In the genomic region with DNA sequence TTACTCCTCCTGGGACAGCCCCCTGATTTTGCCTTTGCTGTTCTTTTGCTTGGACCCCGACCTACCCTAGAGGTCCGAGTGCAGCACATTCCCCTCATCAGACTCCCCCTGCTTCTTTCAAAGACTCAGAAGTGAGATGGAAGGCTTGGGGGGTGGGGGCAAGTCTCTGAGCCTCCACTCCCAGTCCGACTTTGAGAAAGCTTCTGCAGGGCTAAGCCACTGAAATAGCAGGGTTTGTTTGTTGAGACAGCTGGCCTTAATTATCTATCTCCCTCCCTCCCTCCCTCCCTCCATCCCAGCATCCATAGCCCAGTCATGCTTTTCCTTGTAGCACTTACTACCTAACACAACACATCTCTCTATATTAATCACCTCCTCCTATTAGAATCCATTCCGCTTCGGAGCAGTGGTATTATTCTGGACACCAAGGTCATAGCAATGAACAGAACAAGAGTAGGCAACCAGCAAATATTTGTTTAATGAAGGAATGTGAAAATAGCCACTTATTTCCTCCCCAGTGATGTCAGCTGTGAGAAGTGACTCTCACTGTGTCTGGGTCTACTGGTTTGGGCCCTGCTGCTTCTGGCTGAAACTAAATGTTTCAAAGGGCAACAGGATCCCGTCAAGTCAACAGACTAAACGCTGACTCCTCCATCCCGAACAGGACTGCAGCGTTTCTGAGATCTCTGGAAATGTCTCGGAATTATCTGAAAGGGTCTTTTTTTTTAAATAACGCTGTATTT, we compare ENCODE assay signal across 14 mouse cellular contexts. TPM values are rescaled to one million over a fixed set of nuclear protein-coding genes. Genes with fewer than 3 reads are reported as not detected.
DNase-seq lines count a peak whose midpoint lies in the region; TF ChIP-seq lines count a peak whose summit lies in the region.
"Had no signal": no experiment of that assay in that cellular context is flagged by ENCODE, and none has a peak within 500 bp of the region (broad histone marks: within the 10 kb centered on the region; RNA-seq: fewer than 3 reads in every experiment).

No protein-coding gene starts in this region.

- H3K27me3 ChIP-seq in limb, embryonic 10.5 days (ENCODE audit: low read depth, poor library complexity, severe bottlenecking), result no peaks in the 10 kb centered on the region
- H3K27me3 ChIP-seq: heart, embryonic 12.5 days had no signal

- DNase-seq in gastrocnemius, adult 2 months, result no peak
- no peak for DNase-seq in gastrocnemius, postnatal 10 days
- DNase-seq in kidney, postnatal 4 days, result peak; percentile 47 to 59
- DNase-seq in kidney, postnatal 36 days, result no peak
- peak; percentile 78 for DNase-seq in embryo, embryonic 10 days (ENCODE audit: low spot score)
- peak; percentile 61 for DNase-seq in limb, embryonic 10.5 days (ENCODE audit: low spot score)
- no peak for DNase-seq in spleen, postnatal 10 days (ENCODE audit: low spot score in 2 of 2)
- DNase-seq in urinary bladder, postnatal 10 days (ENCODE audit: low spot score), result no peak
- DNase-seq: cerebellum, adult 9-10 months had no signal

- no peaks in the 10 kb centered on the region for H3K9me3 ChIP-seq in limb, embryonic 10.5 days (replicated peaks)
- H3K9me3 ChIP-seq: heart, embryonic 12.5 days had no signal

- H3K27ac ChIP-seq in gastrocnemius, adult 2 months, result peak overlapping the region; percentile 53; the same call in 1 of the 2 replicates
- H3K27ac ChIP-seq in limb, embryonic 10.5 days, result peak overlapping the region; percentile 84
- H3K27ac ChIP-seq: hindbrain, postnatal 0 days; macrophage had no signal

- intact Hi-C loops in gastrocnemius, adult 2 months (cut with DNase I), result no loop called here

- 47% methylated on average over 11 of the region's 11 CpGs for WGBS in limb, embryonic 10.5 days

- no peaks in the 10 kb centered on the region for H3K36me3 ChIP-seq in limb, embryonic 10.5 days
- H3K36me3 ChIP-seq: heart, embryonic 12.5 days had no signal

- TF ChIP-seq CTCF in gastrocnemius, adult 2 months (IDR thresholded peaks at IDR 0.05), result no peak

- no peak overlapping the region for H3K4me3 ChIP-seq in gastrocnemius, adult 2 months
- 0 out of 2 replicates have a peak overlapping the region, but pooled peaks have one; percentile 24 for H3K4me3 ChIP-seq in limb, embryonic 10.5 days
- H3K4me3 ChIP-seq: erythroblast, embryonic 14.5 days; heart, embryonic 12.5 days had no signal

- H3K4me1 ChIP-seq in limb, embryonic 10.5 days, result peaks cover 26% of the 10 kb centered on the region

RNA-seq across cellular contexts. Expression of gene Snx18, which starts 3.9 kb away (rescaled TPM):
- total RNA-seq in gastrocnemius, adult 2 months (2021), result 10 to 100 TPM in 1 of 2 experiments, 1 to 10 TPM in 1; 9.2 to 13.6 TPM
- 10 to 100 TPM; 20.1 to 25.7 TPM for total RNA-seq in gastrocnemius, postnatal 10 days (2021)
- 21.6 and 22.5 TPM in 2 replicates for polyA plus RNA-seq in limb, embryonic 10.5 days (2016; fragmentation: Nextera tagmentation; extraction: Ambion mirVana)

RNA-seq across cellular contexts. Expression of gene Hspb3, which starts 41.2 kb away (rescaled TPM):
- total RNA-seq in gastrocnemius, adult 2 months (2021), result 10 to 100 TPM; 45.0 to 51.6 TPM
- 10 to 100 TPM; 79.1 to 87.3 TPM for total RNA-seq in gastrocnemius, postnatal 10 days (2021)
- polyA plus RNA-seq in limb, embryonic 10.5 days (2016; fragmentation: Nextera tagmentation; extraction: Ambion mirVana), result not detected in 2 replicates
- polyA plus RNA-seq: erythroblast, embryonic 14.5 days; macrophage; spleen, adult 2 months had no signal

Comparison
In these comparisons a context has a peak if more than half of its experiments do, and no peak if none do; other contexts are left out.
1. DNase-seq: peak in kidney, postnatal 4 days (2 of 2), embryo, embryonic 10 days (single experiment) and limb, embryonic 10.5 days (single experiment); none in gastrocnemius, adult 2 months (single experiment), gastrocnemius, postnatal 10 days (single experiment), kidney, postnatal 36 days (0 of 2), spleen, postnatal 10 days (0 of 2) and urinary bladder, postnatal 10 days (single experiment).